Mouse (Mus musculus) cortical plate, adult 2 months (tissue): Measurements from ENCODE around the gene Gm28372.
A peak's percentile ranks its signal among the peaks of the same experiment; 100 is the strongest.

Experiments used
- CTCF ChIP-seq: fragments of 200-500 bp; IDR thresholded peaks from 2 replicates; pipeline ENCODE4 v1.5.1; 2011; ENCODE audit warnings: mild to moderate bottlenecking, control low read depth, low read length; ENCODE audit not compliant: insufficient read depth; ENCODE audit errors: extremely low read depth
- POLR2A ChIP-seq: fragments of 200-500 bp; IDR thresholded peaks from 2 replicates; pipeline ENCODE4 v1.6.1; 2011; ENCODE audit warnings: mild to moderate bottlenecking, low read length, control low read depth; ENCODE audit not compliant: insufficient read depth; ENCODE audit errors: extremely low read depth

DNA sequence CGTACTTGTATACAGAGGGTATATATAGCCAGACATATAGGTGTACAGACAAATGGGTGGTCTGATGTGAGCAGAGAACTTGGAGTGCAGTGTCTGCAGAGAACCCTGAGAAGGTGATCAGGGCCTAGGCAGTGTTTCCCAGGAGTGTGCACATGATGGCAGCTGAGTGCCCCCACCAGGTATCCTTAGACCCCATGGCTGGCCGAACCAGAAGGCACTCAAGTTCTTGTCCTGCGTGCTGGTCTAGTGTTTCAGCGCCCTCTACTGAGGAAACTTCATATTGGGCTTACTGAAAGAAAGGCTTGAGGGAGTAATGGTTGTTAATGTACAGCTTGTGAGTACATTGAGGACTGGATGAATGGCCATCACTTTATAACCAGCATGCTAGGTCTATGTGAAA, 28.1 kb downstream of the Gm28372 start:
- peak; percentile 65 for TF ChIP-seq CTCF
- TF ChIP-seq POLR2A: no peak
